Mouse (Mus musculus): Measurements from ENCODE around the gene Midn.

DNA sequence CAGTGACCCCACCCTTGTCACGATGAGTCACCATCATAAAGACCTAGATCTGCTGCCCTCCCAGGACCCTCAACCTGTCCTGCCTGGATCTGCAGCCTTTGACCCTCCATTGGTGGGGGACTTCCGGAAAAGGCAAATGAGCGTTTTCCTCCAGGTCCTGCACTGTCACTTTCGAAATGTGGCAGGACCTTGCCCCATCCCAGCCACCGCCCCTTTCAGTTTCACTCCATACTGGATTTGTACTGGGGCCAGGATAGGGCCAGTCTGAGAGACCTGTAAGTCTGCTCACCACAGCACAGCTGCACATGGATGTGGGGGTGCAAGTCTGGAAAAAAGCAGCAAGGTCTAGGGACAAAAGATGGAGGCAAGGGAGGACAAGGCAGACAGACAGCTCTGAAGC, 49.4 kb upstream of the Midn start:
- TF ChIP-seq CTCF (IDR thresholded peaks at IDR 0.05; ENCODE audit: extremely low read depth, insufficient read depth, low read length) (no peak), POLR2A (IDR thresholded peaks at IDR 0.05; ENCODE audit: extremely low read depth, insufficient read depth, low read length) (no peak)
